Mouse (Mus musculus) lung, postnatal 14 days (tissue): Measurements from ENCODE around the gene Ubap1.

ENCODE experiments used
- DNase-seq: peaks from one replicate; pipeline ENCODE4 v3.0.0; 2021

Ubap1 gene

GRCm38 (mm10) chr4:41358669-41359068 lies 9.9 kb downstream of the Ubap1 start:
- no peak for DNase-seq

- DNase-seq, result no peak
Measured at GRCm38 (mm10) chr4:41359358-41359757, 10.6 kb downstream of the Ubap1 start.

- DNase-seq, result no peak
Measured at GRCm38 (mm10) chr4:41361059-41361458, 12.3 kb downstream of the Ubap1 start.

- DNase-seq, result no peak
Measured at GRCm38 (mm10) chr4:41368198-41368597, 19.4 kb downstream of the Ubap1 start.

GRCm38 (mm10) chr4:41369702-41370437 lies 21.1 kb downstream of the Ubap1 start:
- peak; percentile 43 for DNase-seq

- DNase-seq, result no peak
Measured at GRCm38 (mm10) chr4:41377567-41377966, 28.8 kb downstream of the Ubap1 start.

GRCm38 (mm10) chr4:41381213-41381950 lies 32.6 kb downstream of the Ubap1 start:
- no peak for DNase-seq

- DNase-seq, result no peak
Measured at GRCm38 (mm10) chr4:41386412-41386975, 37.7 kb downstream of the Ubap1 start.

- DNase-seq, result no peak
Measured at GRCm38 (mm10) chr4:41387755-41388469, 39.1 kb downstream of the Ubap1 start.

- no peak for DNase-seq
Measured at GRCm38 (mm10) chr4:41388616-41389015, 39.8 kb downstream of the Ubap1 start.

- DNase-seq, result no peak
Measured at GRCm38 (mm10) chr4:41389240-41389639, 40.4 kb downstream of the Ubap1 start.

- DNase-seq, result peak; percentile 90
Measured at GRCm38 (mm10) chr4:41390122-41390521, 41.3 kb downstream of the Ubap1 start.

- DNase-seq, result peak; percentile 15
Measured at GRCm38 (mm10) chr4:41391015-41391414, 42.2 kb downstream of the Ubap1 start.

- no peak for DNase-seq
Measured at GRCm38 (mm10) chr4:41394651-41395050, 45.9 kb downstream of the Ubap1 start.

- peak; percentile 23 for DNase-seq
Measured at GRCm38 (mm10) chr4:41398353-41398752, 49.6 kb downstream of the Ubap1 start.

- no peak for DNase-seq
Measured at GRCm38 (mm10) chr4:41399904-41400303, 51.1 kb downstream of the Ubap1 start.

GRCm38 (mm10) chr4:41401167-41401566 lies 52.4 kb downstream of the Ubap1 start:
- no peak for DNase-seq

GRCm38 (mm10) chr4:41401573-41401972 lies 52.8 kb downstream of the Ubap1 start:
- DNase-seq, result no peak

GRCm38 (mm10) chr4:41406597-41406996 lies 57.8 kb downstream of the Ubap1 start:
- DNase-seq, result no peak

GRCm38 (mm10) chr4:41407353-41407752 lies 58.6 kb downstream of the Ubap1 start:
- no peak for DNase-seq

GRCm38 (mm10) chr4:41409341-41409740 lies 60.5 kb downstream of the Ubap1 start:
- no peak for DNase-seq

GRCm38 (mm10) chr4:41416966-41417365 lies 68.2 kb downstream of the Ubap1 start:
- DNase-seq, result no peak

GRCm38 (mm10) chr4:41438931-41439330 lies 90.1 kb downstream of the Ubap1 start:
- no peak for DNase-seq
